Mouse (Mus musculus) bone marrow, adult 2 months (tissue): Measurements from ENCODE around the gene Ppp1r3c. TPM values are rescaled to one million over a fixed set of nuclear protein-coding genes. Genes with fewer than 3 reads are reported as not detected.

ENCODE experiments used
- H3K27ac ChIP-seq: fragments of 200-500 bp; 2 replicates; pipeline ENCODE4 v1.5.1; 2012; ENCODE audit warnings: low read depth, mild to moderate bottlenecking, control low read depth, inconsistent platforms, low read length; ENCODE audit not compliant: control insufficient read depth, poor library complexity, insufficient read depth
- H3K4me1 ChIP-seq: fragments of 200-500 bp; 2 replicates; pipeline ENCODE4 v1.6.1; 2011; ENCODE audit warnings: low read length; ENCODE audit not compliant: control insufficient read depth, insufficient read depth
- H3K4me3 ChIP-seq: fragments of 200-500 bp; replicated peaks from 2 replicates; pipeline ENCODE3; 2011; ENCODE audit warnings: mild to moderate bottlenecking, low read depth, low read length, control low read depth; ENCODE audit not compliant: control insufficient read depth
- CTCF ChIP-seq: fragments of 200-500 bp; IDR thresholded peaks from 2 replicates; pipeline ENCODE4 v1.5.1; 2011; ENCODE audit warnings: low read length, control low read depth; ENCODE audit not compliant: control insufficient read depth, insufficient read depth
- POLR2A ChIP-seq: fragments of 200-500 bp; IDR thresholded peaks from 2 replicates; pipeline ENCODE4 v1.6.1; 2011; ENCODE audit warnings: low read depth, mild to moderate bottlenecking, control low read depth, low read length, borderline replicate concordance; ENCODE audit not compliant: control insufficient read depth
- WGBS: fragments of 180-500 bp; shearing (Covaris S2); methylation state at CpG from one replicate; pipeline ENCODE4 v1.1.7; 2018; 5-methylcytosine and 5-hydroxymethylcytosine counted together
- polyA plus RNA-seq: library from polyadenylated mRNA; stranded (reverse); fragments of >200 nt; gene quantifications from 2 replicates; pipeline ENCODE4 v1.2.4, GENCODE M21; 2011; ENCODE audit warnings: low replicate concordance; ENCODE audit not compliant: missing spikeins, insufficient read depth, insufficient read length

The Ppp1r3c gene
- polyA plus RNA-seq, 1 experiment, result 2.0 TPM

GRCm38 (mm10) chr19:36706195-36706594 is 30.3 kb downstream of the Ppp1r3c start:
- no peak overlapping the region for H3K27ac ChIP-seq
- no peak overlapping the region for H3K4me3 ChIP-seq
- TF ChIP-seq CTCF (no peak), POLR2A (no peak)
- no peaks in the 10 kb centered on the region for H3K4me1 ChIP-seq
- 84% methylated on average over 6 of the region's 6 CpGs for WGBS

- H3K4me1 ChIP-seq, result no peaks in the 10 kb centered on the region
- 66% methylated on average over 17 of the region's 17 CpGs for WGBS
- TF ChIP-seq CTCF (no peak), POLR2A (no peak)
Measured at GRCm38 (mm10) chr19:36705286-36706146, 30.9 kb downstream of the Ppp1r3c start.

GRCm38 (mm10) chr19:36704763-36705162 is 31.7 kb downstream of the Ppp1r3c start:
- 72% methylated on average over 7 of the region's 7 CpGs for WGBS
- no peaks in the 10 kb centered on the region for H3K4me1 ChIP-seq
- H3K27ac ChIP-seq, result no peak overlapping the region
- TF ChIP-seq POLR2A, result no peak
- no peak for TF ChIP-seq CTCF
- no peak overlapping the region for H3K4me3 ChIP-seq

More at GRCm38 (mm10) chr19:36705286-36706146, 30.9 kb downstream of the Ppp1r3c start:
- H3K4me3 ChIP-seq, result no peak overlapping the region
- no peak overlapping the region; the same call in 1 of the 2 replicates for H3K27ac ChIP-seq

- TF ChIP-seq POLR2A, result no peak
- no peak for TF ChIP-seq CTCF
- Histone ChIP-seq H3K4me1 (no peaks in the 10 kb centered on the region), H3K27ac (no peak overlapping the region), H3K4me3 (no peak overlapping the region)
- WGBS, result 48% methylated on average over 9 of the region's 9 CpGs
Measured at GRCm38 (mm10) chr19:36701809-36702622, 34.4 kb downstream of the Ppp1r3c start.

GRCm38 (mm10) chr19:36701366-36701765 is 35.1 kb downstream of the Ppp1r3c start:
- no peak for TF ChIP-seq CTCF
- no peak for TF ChIP-seq POLR2A
- 68% methylated on average over 3 of the region's 3 CpGs for whole genome bisulfite sequencing
- H3K4me1 ChIP-seq, result no peaks in the 10 kb centered on the region

GRCm38 (mm10) chr19:36700937-36701336 is 35.5 kb downstream of the Ppp1r3c start:
- TF ChIP-seq CTCF (no peak), POLR2A (no peak)
- no peak overlapping the region for H3K4me3 ChIP-seq
- H3K4me1 ChIP-seq, result no peaks in the 10 kb centered on the region
- 83% methylated on average over 4 of the region's 4 CpGs for WGBS
- no peak overlapping the region for H3K27ac ChIP-seq

More at GRCm38 (mm10) chr19:36701366-36701765, 35.1 kb downstream of the Ppp1r3c start:
- no peak overlapping the region for H3K4me3 ChIP-seq
- no peak overlapping the region for H3K27ac ChIP-seq

- H3K4me1 ChIP-seq, result no peaks in the 10 kb centered on the region
- H3K27ac ChIP-seq, result no peak overlapping the region
- TF ChIP-seq POLR2A (no peak), CTCF (no peak)
- H3K4me3 ChIP-seq, result no peak overlapping the region
- 70% methylated on average over 1 of the region's 1 CpGs for WGBS
Measured at GRCm38 (mm10) chr19:36699151-36699550, 37.3 kb downstream of the Ppp1r3c start.

GRCm38 (mm10) chr19:36698200-36698599 is 38.3 kb downstream of the Ppp1r3c start:
- WGBS, result 70% methylated on average over 3 of the region's 3 CpGs
- Histone ChIP-seq H3K4me3 (no peak overlapping the region), H3K27ac (no peak overlapping the region), H3K4me1 (no peaks in the 10 kb centered on the region)
- TF ChIP-seq POLR2A (no peak), CTCF (no peak)
